Mouse (Mus musculus) C2C12 (cell line): ENCODE measurements around the gene Slc34a2. TPM values are rescaled to one million over a fixed set of nuclear protein-coding genes. Genes with fewer than 3 reads are reported as not detected.

Experiments used
- H3K27me3 ChIP-seq: one replicate; pipeline ENCODE4 v1.6.1; 2011; ENCODE audit not compliant: control insufficient read depth, insufficient read depth, insufficient read length
- H3K36me3 ChIP-seq: one replicate; pipeline ENCODE4 v1.6.1; 2011; ENCODE audit not compliant: control insufficient read depth, insufficient read depth
- H3K4me3 ChIP-seq: one replicate; pipeline ENCODE4 v1.5.1; 2011; ENCODE audit warnings: mild to moderate bottlenecking, control low read depth; ENCODE audit not compliant: poor library complexity, insufficient read depth, severe bottlenecking
- H3K79me2 ChIP-seq: one replicate; pipeline ENCODE4 v1.6.1; 2011; ENCODE audit not compliant: control insufficient read depth, insufficient read depth
- H3K79me3 ChIP-seq: one replicate; pipeline ENCODE4 v1.6.1; 2011; ENCODE audit warnings: low read depth, control low read depth
- H3ac ChIP-seq: one replicate; pipeline ENCODE3; 2011; ENCODE audit warnings: low read depth; ENCODE audit not compliant: control insufficient read depth, insufficient read length
- CEBPB ChIP-seq: IDR thresholded peaks from one replicate; pipeline ENCODE4 v1.6.1; 2011; ENCODE audit warnings: low read depth, mild to moderate bottlenecking, control low read depth, moderate library complexity
- CTCF ChIP-seq: IDR thresholded peaks from one replicate; pipeline ENCODE4 v1.5.1; 2011; ENCODE audit not compliant: control insufficient read depth, insufficient read depth, insufficient read length
- MAX ChIP-seq: IDR thresholded peaks from one replicate; pipeline ENCODE4 v1.6.1; 2011; ENCODE audit warnings: mild to moderate bottlenecking, control low read depth
- MYOD1 ChIP-seq: IDR thresholded peaks from one replicate; pipeline ENCODE4 v1.6.1; 2011; ENCODE audit warnings: low read depth; ENCODE audit not compliant: control insufficient read depth, insufficient read length
- MYOG ChIP-seq: IDR thresholded peaks from one replicate; pipeline ENCODE4 v1.6.1; 2011; ENCODE audit not compliant: control insufficient read depth, insufficient read length; ENCODE audit errors: extremely low read depth
- polyA plus RNA-seq: library from polyadenylated mRNA; unstranded; fragments of >200 nt; fragmentation: generic; extraction: Trizol; gene quantifications from one replicate; pipeline ENCODE4 v1.2.1, GENCODE M21; 2012; ENCODE audit warnings: missing spikeins

The Slc34a2 gene
- polyA plus RNA-seq, 1 experiment = 0.01 TPM

DNA sequence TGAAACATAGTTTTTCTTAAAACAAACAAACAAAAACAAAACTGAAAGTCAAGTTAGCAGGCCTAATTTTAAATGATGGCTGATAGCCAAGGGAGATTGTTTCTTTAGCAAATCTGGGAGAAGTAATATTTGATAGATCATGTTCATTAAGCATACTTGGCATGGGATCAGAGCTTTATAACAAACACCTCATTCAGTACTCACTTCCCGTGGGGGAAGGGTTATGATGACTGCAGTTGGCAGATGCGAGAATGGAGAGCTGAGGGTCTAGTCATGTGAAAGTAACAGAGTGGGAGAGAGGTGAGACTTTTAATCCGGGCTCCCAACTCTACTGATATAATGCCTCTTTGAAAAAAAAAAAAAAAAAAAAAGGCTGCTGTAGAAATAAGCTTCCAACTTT is 81.8 kb downstream of the Slc34a2 start:
- H3K79me2 ChIP-seq = no peaks in the 10 kb centered on the region
- TF ChIP-seq CTCF = no peak
- TF ChIP-seq MAX = no peak
- TF ChIP-seq CEBPB = no peak
- no peak for TF ChIP-seq MYOG
- TF ChIP-seq MYOD1 = no peak
- H3K27me3 ChIP-seq = peaks cover 11% of the 10 kb centered on the region
- no peaks in the 10 kb centered on the region for H3K79me3 ChIP-seq
- H3K4me3 ChIP-seq = no peak overlapping the region
- no peaks in the 10 kb centered on the region for H3K36me3 ChIP-seq
- no peak overlapping the region for H3ac ChIP-seq

Other genes starting within 250 kb of the Slc34a2 start
- gene Anapc4, start 204.1 kb upstream of the Slc34a2 start, polyA plus RNA-seq = 41.3 TPM
- not detected for gene Sel1l3, start 175.8 kb downstream of the Slc34a2 start, polyA plus RNA-seq
- 45.2 TPM for gene Smim20, start 229.0 kb downstream of the Slc34a2 start, polyA plus RNA-seq